Mouse (Mus musculus): Measurements from ENCODE around the gene Snx20. TPM values are rescaled to one million over a fixed set of nuclear protein-coding genes. Genes with fewer than 3 reads are reported as not detected.
"Not testable (repeated sequence)": the region's sequence is repeated elsewhere in the genome, so short reads cannot be mapped to it uniquely, and the experiment has no call there.

Gene Snx20
- polyA plus RNA-seq, 1 experiment from 2014 or later, result 1.0 TPM

GRCm38 (mm10) chr8:88670782-88671181 lies 34.9 kb upstream of the Snx20 start:
- H3K36me3 ChIP-seq (ENCODE audit: control insufficient read depth, insufficient read depth, low read length), result no peaks in the 10 kb centered on the region

GRCm38 (mm10) chr8:88668400-88669086 lies 32.6 kb upstream of the Snx20 start:
- H3K4me2 ChIP-seq (ENCODE audit: low read depth, low read length), result no peak overlapping the region
- no peak overlapping the region for H3K27ac ChIP-seq (ENCODE audit: low read depth, low read length)
- H3K4me1 ChIP-seq (ENCODE audit: control insufficient read depth, insufficient read depth, low read length), result no peaks in the 10 kb centered on the region
- H3K9ac ChIP-seq (replicated peaks; ENCODE audit: low read depth, low read length), result no peak overlapping the region
- no peaks in the 10 kb centered on the region for H3K27me3 ChIP-seq (ENCODE audit: control insufficient read depth, insufficient read depth, low read length)
- H3K9me3 ChIP-seq (ENCODE audit: control insufficient read depth, low read length), result no peaks in the 10 kb centered on the region
- ATAC-seq (ENCODE audit: low read depth), result no peak; the same call in 1 of the 2 replicates
- H3K36me3 ChIP-seq (ENCODE audit: control insufficient read depth, insufficient read depth, low read length), result no peaks in the 10 kb centered on the region
- no peak overlapping the region for H3K4me3 ChIP-seq (ENCODE audit: low read depth, low read length)
- WGBS, result 63% methylated on average over 14 of the region's 14 CpGs

More at GRCm38 (mm10) chr8:88670782-88671181, 34.9 kb upstream of the Snx20 start:
- no peak overlapping the region for H3K9ac ChIP-seq (replicated peaks; ENCODE audit: low read depth, low read length)
- H3K9me3 ChIP-seq (ENCODE audit: control insufficient read depth, low read length), result no peaks in the 10 kb centered on the region
- no peak overlapping the region for H3K4me3 ChIP-seq (ENCODE audit: low read depth, low read length)
- WGBS, result 77% methylated on average over 6 of the region's 6 CpGs
- H3K27me3 ChIP-seq (ENCODE audit: control insufficient read depth, insufficient read depth, low read length), result no peaks in the 10 kb centered on the region
- no peak for ATAC-seq (ENCODE audit: low read depth)
- H3K27ac ChIP-seq (ENCODE audit: low read depth, low read length), result no peak overlapping the region
- H3K4me1 ChIP-seq (ENCODE audit: control insufficient read depth, insufficient read depth, low read length), result no peaks in the 10 kb centered on the region
- no peak overlapping the region for H3K4me2 ChIP-seq (ENCODE audit: low read depth, low read length)

- no peak for ATAC-seq (ENCODE audit: low read depth)
- Histone ChIP-seq H3K36me3 (ENCODE audit: control insufficient read depth, insufficient read depth, low read length) (no peaks in the 10 kb centered on the region), H3K4me3 (ENCODE audit: low read depth, low read length) (no peak overlapping the region), H3K9ac (replicated peaks; ENCODE audit: low read depth, low read length) (no peak overlapping the region), H3K27ac (ENCODE audit: low read depth, low read length) (no peak overlapping the region), H3K4me1 (ENCODE audit: control insufficient read depth, insufficient read depth, low read length) (no peaks in the 10 kb centered on the region), H3K9me3 (ENCODE audit: control insufficient read depth, low read length) (no peaks in the 10 kb centered on the region), H3K4me2 (ENCODE audit: low read depth, low read length) (no peak overlapping the region), H3K27me3 (ENCODE audit: control insufficient read depth, insufficient read depth, low read length) (no peaks in the 10 kb centered on the region)
- WGBS, result 76% methylated on average over 1 of the region's 1 CpGs
Measured at GRCm38 (mm10) chr8:88666435-88666834, 30.5 kb upstream of the Snx20 start.

GRCm38 (mm10) chr8:88664947-88665346 lies 29.0 kb upstream of the Snx20 start:
- ATAC-seq (ENCODE audit: low read depth), result no peak; the same call in 1 of the 2 replicates
- 81% methylated on average over 19 of the region's 19 CpGs for WGBS
- Histone ChIP-seq H3K9me3 (ENCODE audit: control insufficient read depth, low read length) (no peaks in the 10 kb centered on the region), H3K36me3 (ENCODE audit: control insufficient read depth, insufficient read depth, low read length) (no peaks in the 10 kb centered on the region), H3K4me1 (ENCODE audit: control insufficient read depth, insufficient read depth, low read length) (no peaks in the 10 kb centered on the region), H3K27ac (ENCODE audit: low read depth, low read length) (no peak overlapping the region), H3K4me2 (ENCODE audit: low read depth, low read length) (no peak overlapping the region), H3K9ac (replicated peaks; ENCODE audit: low read depth, low read length) (no peak overlapping the region), H3K27me3 (ENCODE audit: control insufficient read depth, insufficient read depth, low read length) (no peaks in the 10 kb centered on the region), H3K4me3 (ENCODE audit: low read depth, low read length) (no peak overlapping the region)

GRCm38 (mm10) chr8:88664121-88664520 lies 28.2 kb upstream of the Snx20 start:
- ATAC-seq (ENCODE audit: low read depth), result no peak
- Histone ChIP-seq H3K4me1 (ENCODE audit: control insufficient read depth, insufficient read depth, low read length) (no peaks in the 10 kb centered on the region), H3K9me3 (ENCODE audit: control insufficient read depth, low read length) (no peaks in the 10 kb centered on the region), H3K27ac (ENCODE audit: low read depth, low read length) (no peak overlapping the region), H3K4me2 (ENCODE audit: low read depth, low read length) (no peak overlapping the region), H3K27me3 (ENCODE audit: control insufficient read depth, insufficient read depth, low read length) (no peaks in the 10 kb centered on the region), H3K9ac (replicated peaks; ENCODE audit: low read depth, low read length) (no peak overlapping the region), H3K4me3 (ENCODE audit: low read depth, low read length) (no peak overlapping the region), H3K36me3 (ENCODE audit: control insufficient read depth, insufficient read depth, low read length) (no peaks in the 10 kb centered on the region)
- WGBS, result 81% methylated on average over 16 of the region's 16 CpGs

GRCm38 (mm10) chr8:88662401-88662821 lies 26.5 kb upstream of the Snx20 start:
- Histone ChIP-seq H3K4me1 (ENCODE audit: control insufficient read depth, insufficient read depth, low read length) (no peaks in the 10 kb centered on the region), H3K4me2 (ENCODE audit: low read depth, low read length) (no peak overlapping the region), H3K36me3 (ENCODE audit: control insufficient read depth, insufficient read depth, low read length) (no peaks in the 10 kb centered on the region), H3K27ac (ENCODE audit: low read depth, low read length) (no peak overlapping the region), H3K9me3 (ENCODE audit: control insufficient read depth, low read length) (no peaks in the 10 kb centered on the region), H3K9ac (replicated peaks; ENCODE audit: low read depth, low read length) (no peak overlapping the region), H3K4me3 (ENCODE audit: low read depth, low read length) (no peak overlapping the region), H3K27me3 (ENCODE audit: control insufficient read depth, insufficient read depth, low read length) (no peaks in the 10 kb centered on the region)
- ATAC-seq (ENCODE audit: low read depth), result no peak
- 86% methylated on average over 6 of the region's 6 CpGs for WGBS

- Histone ChIP-seq H3K4me1 (ENCODE audit: control insufficient read depth, insufficient read depth, low read length) (no peaks in the 10 kb centered on the region), H3K36me3 (ENCODE audit: control insufficient read depth, insufficient read depth, low read length) (no peaks in the 10 kb centered on the region), H3K27me3 (ENCODE audit: control insufficient read depth, insufficient read depth, low read length) (no peaks in the 10 kb centered on the region), H3K9me3 (ENCODE audit: control insufficient read depth, low read length) (no peaks in the 10 kb centered on the region), H3K4me2 (ENCODE audit: low read depth, low read length) (no peak overlapping the region), H3K27ac (ENCODE audit: low read depth, low read length) (no peak overlapping the region), H3K4me3 (ENCODE audit: low read depth, low read length) (no peak overlapping the region), H3K9ac (replicated peaks; ENCODE audit: low read depth, low read length) (no peak overlapping the region)
- 79% methylated on average over 3 of the region's 3 CpGs for WGBS
- ATAC-seq (ENCODE audit: low read depth), result no peak
Measured at GRCm38 (mm10) chr8:88659873-88660272, 23.9 kb upstream of the Snx20 start.

GRCm38 (mm10) chr8:88655334-88655733 lies 19.4 kb upstream of the Snx20 start:
- H3K27me3 ChIP-seq (ENCODE audit: control insufficient read depth, insufficient read depth, low read length), result no peaks in the 10 kb centered on the region
- no peak overlapping the region for H3K9ac ChIP-seq (replicated peaks; ENCODE audit: low read depth, low read length)
- H3K4me1 ChIP-seq (ENCODE audit: control insufficient read depth, insufficient read depth, low read length), result no peaks in the 10 kb centered on the region
- no peak overlapping the region for H3K4me3 ChIP-seq (ENCODE audit: low read depth, low read length)
- no peak overlapping the region for H3K27ac ChIP-seq (ENCODE audit: low read depth, low read length)
- no peak for ATAC-seq (ENCODE audit: low read depth)
- H3K36me3 ChIP-seq (ENCODE audit: control insufficient read depth, insufficient read depth, low read length), result no peaks in the 10 kb centered on the region
- H3K4me2 ChIP-seq (ENCODE audit: low read depth, low read length), result no peak overlapping the region
- no peaks in the 10 kb centered on the region for H3K9me3 ChIP-seq (ENCODE audit: control insufficient read depth, low read length)

- not testable (repeated sequence) for H3K9ac ChIP-seq (replicated peaks; ENCODE audit: low read depth, low read length); H3K9me3 ChIP-seq (ENCODE audit: control insufficient read depth, low read length); H3K36me3 ChIP-seq (ENCODE audit: control insufficient read depth, insufficient read depth, low read length); ATAC-seq (ENCODE audit: low read depth); H3K4me1 ChIP-seq (ENCODE audit: control insufficient read depth, insufficient read depth, low read length); H3K27me3 ChIP-seq (ENCODE audit: control insufficient read depth, insufficient read depth, low read length); H3K27ac ChIP-seq (ENCODE audit: low read depth, low read length); H3K4me3 ChIP-seq (ENCODE audit: low read depth, low read length); H3K4me2 ChIP-seq (ENCODE audit: low read depth, low read length)
- 68% methylated on average over 4 of the region's 4 CpGs for WGBS
Measured at GRCm38 (mm10) chr8:88651122-88651521, 15.2 kb upstream of the Snx20 start.
